Mouse (Mus musculus) lung, embryonic 14.5 days (tissue): ENCODE results near the gene Aph1b. TPM values are rescaled to one million over a fixed set of nuclear protein-coding genes. Genes with fewer than 3 reads are reported as not detected.

ENCODE experiments used
- ATAC-seq: fragments of 200-750 bp; cut with Nextera tagmentation; 2 replicates; pipeline ENCODE4 v1.8.0; 2017; ENCODE audit warnings: mild to moderate bottlenecking, moderate TSS enrichment, moderate library complexity; ENCODE audit not compliant: insufficient read depth
- DNase-seq: peaks from one replicate; pipeline ENCODE4 v3.0.0-alpha.2; 2015
- H3K27ac ChIP-seq: fragments of 300-500 bp; sonication (generic); 2 replicates; pipeline ENCODE4 v1.5.1; 2014; ENCODE audit warnings: low read depth, mild to moderate bottlenecking, moderate library complexity
- H3K27me3 ChIP-seq: fragments of 300-500 bp; sonication (generic); 2 replicates; pipeline ENCODE4 v1.6.1; 2014; ENCODE audit warnings: low read length, control low read depth; ENCODE audit not compliant: insufficient read depth
- H3K36me3 ChIP-seq: fragments of 300-500 bp; sonication (generic); 2 replicates; pipeline ENCODE4 v1.6.1; 2014; ENCODE audit warnings: control low read depth; ENCODE audit not compliant: insufficient read depth
- H3K4me1 ChIP-seq: fragments of 300-500 bp; sonication (generic); 2 replicates; pipeline ENCODE4 v1.6.1; 2014; ENCODE audit warnings: antibody characterized with exemption, control low read depth; ENCODE audit not compliant: insufficient read depth
- H3K4me2 ChIP-seq: fragments of 300-500 bp; sonication (generic); 2 replicates; pipeline ENCODE4 v1.6.1; 2014; ENCODE audit warnings: mild to moderate bottlenecking
- H3K4me3 ChIP-seq: fragments of 300-500 bp; sonication (generic); 2 replicates; pipeline ENCODE4 v1.5.1; 2014; ENCODE audit warnings: low read depth, low read length
- H3K9ac ChIP-seq: fragments of 300-500 bp; sonication (generic); 2 replicates; pipeline ENCODE4 v1.6.1; 2014
- H3K9me3 ChIP-seq: fragments of 300-500 bp; sonication (generic); 2 replicates; pipeline ENCODE4 v1.6.1; 2016; ENCODE audit warnings: low read depth, low read length, control low read depth
- CTCF ChIP-seq: IDR thresholded peaks from 2 replicates; pipeline ENCODE4 v1.5.1; 2016; ENCODE audit warnings: antibody characterized with exemption, low read depth
- WGBS: fragments of 180-500 bp; shearing (Covaris S2); extraction: QIAGEN DNeasy Blood & Tissue Kit; methylation state at CpG from one replicate; pipeline ENCODE4 v1.1.7; 2014; 5-methylcytosine and 5-hydroxymethylcytosine counted together
- polyA plus RNA-seq: library from polyadenylated mRNA; unstranded; fragments of >200 nt; fragmentation: Nextera tagmentation; extraction: Ambion mirVana; gene quantifications from 2 replicates; pipeline ENCODE4 v1.2.1, GENCODE M21; 2014

Gene Aph1b
- polyA plus RNA-seq, 1 experiment from 2014 or later, result 9.3 TPM

DNA sequence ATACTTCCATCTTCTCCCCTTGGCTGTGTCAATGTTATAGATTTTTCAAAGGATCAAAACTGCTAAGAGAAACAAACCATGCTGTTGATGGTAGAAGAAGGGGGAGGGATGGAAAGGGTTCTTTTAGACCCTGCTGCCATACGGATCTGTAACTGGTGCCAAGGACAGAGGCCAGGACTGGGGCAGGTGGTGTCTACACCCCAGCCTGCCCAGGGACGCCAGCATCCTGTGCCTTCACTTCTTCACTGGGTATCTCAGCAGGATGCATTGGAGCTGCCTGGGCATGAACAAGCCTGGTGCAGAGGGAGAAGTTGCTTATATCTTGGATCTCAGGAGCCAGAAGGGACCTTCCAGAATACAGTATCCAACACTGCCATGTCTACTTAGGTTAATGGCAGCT is 50.8 kb downstream of the Aph1b start:
- Histone ChIP-seq H3K27ac (no peak overlapping the region), H3K9me3 (no peaks in the 10 kb centered on the region), H3K9ac (no peak overlapping the region), H3K4me3 (no peak overlapping the region), H3K4me1 (no peaks in the 10 kb centered on the region), H3K4me2 (no peak overlapping the region), H3K27me3 (no peaks in the 10 kb centered on the region), H3K36me3 (no peaks in the 10 kb centered on the region)
- ATAC-seq (no peak), DNase-seq (no peak)
- TF ChIP-seq CTCF, result no peak
- 64% methylated on average over 2 of the region's 2 CpGs for WGBS

DNA sequence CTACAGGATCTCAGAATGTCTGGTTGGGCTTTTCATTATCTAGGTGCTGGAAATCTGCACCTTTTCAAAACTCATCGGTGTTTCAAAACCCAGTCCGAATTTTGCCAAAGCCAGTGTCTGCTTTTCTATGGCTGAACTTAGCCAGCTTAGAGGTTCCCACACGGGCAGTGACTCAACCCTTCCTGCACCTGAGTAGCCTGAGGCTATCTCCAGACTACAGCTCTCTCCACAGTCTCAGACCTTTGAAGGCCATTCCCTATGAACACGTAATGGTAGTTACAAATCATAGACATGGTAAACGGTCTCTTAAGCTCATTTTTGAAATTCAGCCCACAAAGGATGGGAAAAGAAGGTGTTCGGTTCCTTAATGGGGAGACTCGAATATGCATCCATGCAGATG is 55.8 kb downstream of the Aph1b start:
- H3K36me3 ChIP-seq, result no peaks in the 10 kb centered on the region
- H3K27me3 ChIP-seq, result no peaks in the 10 kb centered on the region
- TF ChIP-seq CTCF, result no peak
- H3K27ac ChIP-seq, result no peak overlapping the region
- 81% methylated on average over 7 of the region's 7 CpGs for WGBS
- ATAC-seq (no peak), DNase-seq (no peak)
- no peak overlapping the region for H3K9ac ChIP-seq
- no peak overlapping the region for H3K4me2 ChIP-seq
- H3K4me1 ChIP-seq, result no peaks in the 10 kb centered on the region
- no peaks in the 10 kb centered on the region for H3K9me3 ChIP-seq
- no peak overlapping the region for H3K4me3 ChIP-seq

DNA sequence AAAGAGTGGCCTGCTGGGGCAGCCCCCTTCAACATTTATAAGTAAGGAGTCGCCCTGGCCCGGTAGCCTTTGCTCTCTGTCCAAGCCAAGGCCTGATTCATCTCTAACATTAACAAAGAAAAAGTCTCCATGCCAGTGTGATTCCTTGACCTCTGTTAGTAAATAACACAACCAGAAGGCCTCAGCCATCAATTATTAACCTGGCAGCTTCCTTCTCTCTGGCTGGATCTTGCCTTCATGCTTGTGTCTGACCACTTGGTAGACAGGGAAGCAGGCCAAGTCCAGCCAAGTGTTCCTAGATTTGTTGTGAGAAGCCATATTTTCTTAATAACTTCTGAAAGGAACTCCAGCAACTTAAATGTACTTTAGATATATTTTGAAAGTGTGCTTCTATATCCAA is 58.7 kb downstream of the Aph1b start:
- no peaks in the 10 kb centered on the region for H3K9me3 ChIP-seq
- no peaks in the 10 kb centered on the region; the same call in 1 of the 2 replicates for H3K4me1 ChIP-seq
- no peak overlapping the region for H3K27ac ChIP-seq
- no peaks in the 10 kb centered on the region for H3K27me3 ChIP-seq
- no peak for DNase-seq
- no peak overlapping the region for H3K4me3 ChIP-seq
- WGBS, result 76% methylated on average over 2 of the region's 2 CpGs
- H3K36me3 ChIP-seq, result no peaks in the 10 kb centered on the region
- H3K4me2 ChIP-seq, result no peak overlapping the region
- no peak for TF ChIP-seq CTCF
- no peak for ATAC-seq
- H3K9ac ChIP-seq, result no peak overlapping the region

DNA sequence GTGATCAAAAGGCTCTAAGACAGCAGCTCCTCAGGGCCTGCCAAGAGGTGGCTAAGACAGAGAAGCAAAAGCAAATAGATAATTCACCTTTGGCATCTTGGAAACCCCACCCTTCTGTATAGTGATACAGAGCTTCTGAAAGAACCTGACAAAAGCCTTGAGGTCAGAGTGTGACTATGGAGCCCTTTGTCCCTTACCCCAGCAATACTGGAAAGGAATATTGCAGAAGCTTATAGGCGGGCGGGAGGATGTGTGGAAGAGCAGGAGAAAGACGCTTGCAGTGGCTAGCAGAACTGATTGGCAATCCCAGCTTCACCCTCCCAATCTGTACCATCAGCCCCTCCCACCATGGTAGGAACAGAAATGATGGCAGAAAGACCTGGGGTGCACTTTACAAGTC is 59.3 kb downstream of the Aph1b start:
- Histone ChIP-seq H3K27ac (no peak overlapping the region), H3K9me3 (no peaks in the 10 kb centered on the region), H3K36me3 (no peaks in the 10 kb centered on the region), H3K27me3 (no peaks in the 10 kb centered on the region), H3K4me1 (no peaks in the 10 kb centered on the region; the same call in 1 of the 2 replicates), H3K9ac (no peak overlapping the region), H3K4me3 (no peak overlapping the region), H3K4me2 (no peak overlapping the region)
- ATAC-seq (no peak), DNase-seq (no peak)
- 76% methylated on average over 3 of the region's 3 CpGs for WGBS
- TF ChIP-seq CTCF, result no peak

DNA sequence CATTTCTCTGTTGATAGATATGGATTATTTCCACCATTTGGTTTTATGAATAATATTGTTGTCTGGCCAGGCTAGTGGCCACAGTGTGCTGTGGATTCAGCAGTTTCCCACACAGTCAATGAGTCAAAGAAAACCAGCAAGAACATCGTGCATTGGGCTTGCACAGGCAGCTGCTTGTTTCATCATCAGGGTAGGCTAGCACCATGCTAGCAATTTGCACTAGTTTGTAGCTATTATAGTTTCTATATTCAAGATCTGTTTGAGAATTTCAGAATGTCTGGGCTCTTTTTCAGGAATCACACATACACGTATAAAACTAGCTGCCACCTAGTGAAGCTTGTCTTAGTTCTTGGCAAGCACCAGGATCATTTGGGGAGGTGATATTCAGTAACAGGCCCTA is 60.2 kb downstream of the Aph1b start:
- 87% methylated on average over 2 of the region's 2 CpGs for WGBS
- TF ChIP-seq CTCF, result no peak

DNA sequence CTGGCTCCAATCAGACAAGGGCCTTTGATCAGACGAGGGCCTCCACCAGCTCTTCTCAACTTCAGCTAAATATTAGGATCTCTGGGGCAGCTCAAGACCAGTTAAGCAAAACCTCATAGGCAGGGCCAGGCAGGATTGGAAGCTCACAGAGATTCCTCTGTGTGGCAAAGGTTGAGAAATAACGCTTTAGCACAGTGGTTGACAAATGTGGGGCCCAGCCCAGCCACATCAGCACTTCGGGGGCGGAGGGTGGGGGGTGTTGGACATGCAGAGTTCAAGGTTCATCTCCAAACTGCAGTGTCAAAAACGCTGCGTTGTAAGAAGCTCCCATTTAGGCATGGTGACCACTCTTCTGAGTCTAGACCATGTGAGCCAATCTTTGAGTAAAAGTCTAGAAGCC is 60.7 kb downstream of the Aph1b start:
- Histone ChIP-seq H3K4me1 (no peaks in the 10 kb centered on the region; the same call in 1 of the 2 replicates), H3K9me3 (no peaks in the 10 kb centered on the region), H3K27me3 (no peaks in the 10 kb centered on the region), H3K27ac (no peak overlapping the region), H3K36me3 (no peaks in the 10 kb centered on the region), H3K4me3 (no peak overlapping the region), H3K9ac (no peak overlapping the region), H3K4me2 (no peak overlapping the region)
- no peak for TF ChIP-seq CTCF
- DNase-seq (no peak), ATAC-seq (no peak)
- WGBS, result 66% methylated on average over 6 of the region's 6 CpGs

More for the DNA sequence above, 60.2 kb downstream of the Aph1b start:
- H3K27ac ChIP-seq, result no peak overlapping the region
- no peak for DNase-seq
- H3K9me3 ChIP-seq, result no peaks in the 10 kb centered on the region
- ATAC-seq, result no peak
- H3K36me3 ChIP-seq, result no peaks in the 10 kb centered on the region
- no peak overlapping the region for H3K4me3 ChIP-seq
- H3K9ac ChIP-seq, result no peak overlapping the region
- H3K27me3 ChIP-seq, result no peaks in the 10 kb centered on the region
- no peak overlapping the region for H3K4me2 ChIP-seq
- no peaks in the 10 kb centered on the region; the same call in 1 of the 2 replicates for H3K4me1 ChIP-seq

DNA sequence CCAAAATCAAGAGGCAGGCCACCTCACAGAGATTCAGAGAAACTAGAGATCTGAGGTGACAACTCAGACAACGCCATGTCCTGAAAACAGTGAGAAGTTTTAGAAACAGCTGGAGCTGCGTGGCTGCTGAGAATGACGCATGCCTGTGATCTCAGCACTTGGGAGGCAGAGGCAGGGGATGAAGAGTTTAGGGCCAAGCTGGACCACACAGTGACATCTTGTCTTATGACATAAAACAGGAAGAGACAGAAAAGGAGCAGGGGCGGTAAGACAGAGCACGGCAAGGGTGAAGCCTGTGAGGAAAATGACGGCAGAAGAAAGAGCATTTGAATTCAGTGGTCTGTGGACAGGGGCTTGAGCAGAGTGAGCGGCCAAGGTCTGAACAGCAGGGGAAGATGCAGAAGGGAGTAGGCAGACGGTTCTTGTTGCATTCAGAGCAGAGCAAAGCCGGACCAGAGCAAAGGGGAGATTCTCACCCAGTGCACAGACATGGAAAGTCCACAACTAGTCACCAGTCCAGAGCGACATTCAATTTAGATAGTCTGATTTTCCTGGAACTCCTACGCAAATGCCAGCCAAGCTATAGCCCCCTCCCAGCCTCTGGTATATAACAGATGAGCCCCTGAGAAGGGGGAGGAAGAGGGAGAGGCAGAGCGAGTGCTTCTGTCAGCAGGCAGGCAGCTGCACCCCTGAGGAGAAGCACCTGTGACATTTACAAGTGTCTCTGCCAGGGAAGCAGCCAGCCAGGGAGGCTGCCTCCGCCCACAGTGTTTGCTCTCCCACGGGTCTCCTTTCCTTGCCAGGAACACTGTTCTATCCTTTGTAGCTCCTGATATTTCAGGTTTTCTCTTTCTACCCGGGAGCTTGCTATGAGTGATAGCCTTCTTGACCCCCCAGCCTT is 62.2 kb downstream of the Aph1b start:
- no peak for TF ChIP-seq CTCF
- no peak overlapping the region for H3K4me2 ChIP-seq
- peak; percentile 15 for DNase-seq

More for the DNA sequence above, 62.2 kb downstream of the Aph1b start:
- Histone ChIP-seq H3K4me3 (no peak overlapping the region), H3K4me1 (no peaks in the 10 kb centered on the region; the same call in 1 of the 2 replicates), H3K9me3 (no peaks in the 10 kb centered on the region), H3K27ac (no peak overlapping the region), H3K9ac (no peak overlapping the region), H3K27me3 (no peaks in the 10 kb centered on the region), H3K36me3 (no peaks in the 10 kb centered on the region)
- WGBS, result 14% methylated on average over 15 of the region's 15 CpGs
- ATAC-seq, result no peak; the same call in 1 of the 2 replicates
